Mouse (Mus musculus) testis, adult 10 weeks (tissue): ENCODE results near the gene Ankrd63. TPM values are rescaled to one million over a fixed set of nuclear protein-coding genes. Genes with fewer than 3 reads are reported as not detected.

Experiments used
- polyA plus RNA-seq: library from polyadenylated mRNA; stranded (reverse); fragments of 350-450 nt; fragmentation: Illumina TruSeq; extraction: RNeasy Lipid Tissue Mini Kit (QIAGEN cat#74804); gene quantifications from one replicate; pipeline ENCODE4 v1.2.3, GENCODE M21; 2014; ENCODE audit warnings: low read depth, low replicate concordance

The Ankrd63 gene
- polyA plus RNA-seq, result 0.57 TPM

DNA sequence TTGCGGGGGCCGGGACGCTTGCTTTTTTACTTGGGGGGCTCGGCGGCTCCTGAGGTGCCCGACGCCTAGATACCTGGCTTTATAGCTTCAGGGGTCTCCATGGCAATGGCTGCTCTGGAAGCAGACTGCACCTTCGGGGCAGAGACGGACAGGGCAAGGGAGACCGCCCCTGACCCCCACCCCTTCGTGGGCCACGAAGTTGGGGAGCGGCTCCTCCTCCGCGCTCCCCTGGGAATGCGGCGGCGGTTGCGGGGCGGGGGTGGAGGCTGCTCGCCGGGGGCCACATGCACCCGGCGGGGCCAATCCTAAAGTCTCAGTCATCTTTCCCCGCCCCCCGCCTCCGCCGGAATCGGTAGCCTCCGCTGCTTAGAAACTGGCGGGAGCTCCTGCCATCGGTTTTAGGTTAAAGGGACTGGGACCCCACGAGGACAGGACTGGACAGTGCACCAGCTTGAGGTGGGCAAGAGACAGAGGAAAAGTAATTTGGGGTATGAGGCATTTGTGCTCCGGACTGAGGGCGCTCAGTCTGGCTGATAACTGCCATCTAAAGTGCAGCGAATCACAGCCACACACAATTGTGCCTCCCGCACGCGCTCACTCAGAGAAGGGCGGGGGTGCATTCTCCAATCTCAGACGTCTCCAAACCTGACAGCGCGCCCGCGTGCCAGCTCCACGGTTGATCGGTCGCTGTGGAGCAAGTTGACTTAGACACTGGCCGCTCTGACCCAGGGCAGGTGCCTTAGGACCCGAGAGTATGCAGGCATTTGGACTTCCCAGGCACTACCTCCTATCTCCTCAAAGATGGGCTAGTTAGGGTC is at the start of gene Ankrd63:
Gene Ankrd63, minus strand, starts transcription at position 51 of the 818 bp plus-strand sequence.

DNA sequence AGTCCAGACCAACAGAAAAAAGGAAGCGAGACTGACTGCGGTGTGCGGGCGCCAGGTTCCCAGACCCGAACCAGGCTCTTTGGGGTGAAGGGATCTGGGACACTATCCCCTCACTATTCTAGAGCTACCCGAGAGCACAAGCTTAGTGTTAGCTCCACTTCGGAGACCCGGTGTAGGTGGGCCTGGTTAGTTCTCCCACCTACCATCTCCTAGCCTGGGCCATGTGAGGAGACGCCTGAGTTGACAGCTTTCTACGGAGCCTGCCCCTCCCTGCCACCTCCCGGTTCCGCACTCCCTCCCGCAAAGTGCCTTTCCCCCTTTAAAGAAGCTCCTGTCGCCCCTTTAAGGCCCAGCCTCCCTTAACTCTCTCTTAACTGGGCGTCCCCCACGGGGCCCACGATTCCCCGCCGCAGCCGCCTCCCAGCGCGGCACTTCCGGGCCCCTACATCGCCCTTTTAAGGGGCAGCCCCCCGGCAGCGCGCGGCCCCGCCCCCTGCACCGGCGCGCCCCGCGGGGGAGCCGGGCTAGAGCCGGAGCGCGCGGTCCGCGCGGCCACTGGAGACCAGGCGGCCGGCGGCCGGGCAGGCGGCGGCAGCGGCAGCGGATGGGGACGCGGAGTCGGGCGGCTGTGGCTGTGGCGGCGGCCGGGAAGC is 41.6 kb upstream of the Ankrd63 start, which contains the start of gene Inafm2:
Gene Inafm2, plus strand, starts transcription at position 527 of the 653 bp plus-strand sequence.

DNA sequence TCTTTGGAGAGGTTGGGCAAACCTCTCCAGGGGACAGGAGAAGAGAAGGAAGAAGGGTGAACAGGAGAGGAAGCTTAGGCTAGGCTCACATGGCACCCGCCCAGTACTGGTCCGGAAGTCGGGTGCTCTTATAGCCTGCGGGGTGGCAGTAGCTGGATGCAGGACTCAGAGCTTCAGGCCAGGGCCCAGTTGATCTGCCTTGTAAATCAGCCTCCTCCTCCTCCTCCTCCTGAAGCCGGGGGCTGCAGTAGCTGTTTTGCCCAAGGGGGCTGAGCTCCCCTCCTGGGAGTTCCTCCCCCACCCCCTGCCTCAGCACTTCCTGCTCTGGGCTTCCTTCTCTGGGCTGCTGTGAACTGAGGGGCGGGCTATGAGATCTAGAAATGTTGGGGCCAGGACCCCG is 24.6 kb upstream of the Ankrd63 start, which contains the start of gene Plcb2:
Gene Plcb2, minus strand, starts transcription at position 102 of the 400 bp plus-strand sequence.

DNA sequence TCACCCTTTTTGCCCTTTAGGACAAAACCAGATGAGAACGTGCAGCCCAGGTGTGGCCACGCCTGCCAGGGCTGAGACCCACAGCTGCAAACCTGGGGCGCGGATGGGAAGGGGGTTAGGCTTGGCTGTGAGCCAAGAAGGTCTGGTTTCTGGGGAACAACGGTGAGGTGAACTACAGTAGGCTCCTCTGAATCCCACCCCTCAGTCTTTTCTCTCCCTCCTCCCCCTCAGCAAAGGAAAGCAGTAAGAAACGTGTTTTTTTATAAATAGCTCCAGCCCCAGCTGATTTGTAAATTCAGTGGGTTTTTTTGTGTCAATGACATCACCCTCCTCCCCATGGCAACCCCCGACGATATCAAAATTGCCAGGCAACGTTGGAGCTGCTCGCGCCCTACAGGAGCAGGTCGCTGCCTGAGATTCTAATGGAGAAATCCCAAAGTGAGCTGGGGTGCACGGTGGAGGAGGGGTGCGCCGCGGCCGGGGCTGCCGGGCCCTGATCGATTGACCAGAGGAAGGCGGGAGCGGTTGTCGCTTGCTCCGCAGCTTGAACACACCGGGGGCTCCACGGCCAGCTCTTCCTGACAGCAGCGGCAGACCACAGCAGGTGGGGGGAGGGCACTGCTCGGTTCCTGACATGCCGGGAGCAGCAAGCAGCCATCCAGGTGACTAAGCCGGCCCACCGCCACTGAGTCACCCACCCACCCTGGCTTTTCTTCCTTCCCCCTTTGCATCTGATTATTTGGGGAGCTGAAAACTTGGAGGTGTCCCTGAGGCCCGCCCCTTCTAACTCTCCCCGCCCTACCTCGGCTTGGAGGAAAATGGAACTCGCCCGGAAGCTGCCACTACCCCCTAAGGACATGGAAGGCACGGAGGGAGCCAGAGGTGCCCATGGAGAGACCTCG is 40.6 kb downstream of the Ankrd63 start, which contains the start of gene Pak6:
Gene Pak6, plus strand, starts transcription at position 402 of the 902 bp plus-strand sequence.

Other genes starting within 250 kb of the Ankrd63 start
- 244 TPM for gene Srp14, start 224.3 kb downstream of the Ankrd63 start, polyA plus RNA-seq
- gene Bmf, start 154.3 kb downstream of the Ankrd63 start, polyA plus RNA-seq, result 0.32 TPM
- gene Bub1b, start 105.8 kb downstream of the Ankrd63 start, polyA plus RNA-seq, result 41.9 TPM
- 0.71 TPM for gene Pak6, start 40.7 kb downstream of the Ankrd63 start, polyA plus RNA-seq
- gene Plcb2, start 24.5 kb upstream of the Ankrd63 start, polyA plus RNA-seq, result 3.0 TPM
- 27.8 TPM for gene Inafm2, start 41.8 kb upstream of the Ankrd63 start, polyA plus RNA-seq
- 0.39 TPM for gene Ccdc9b, start 58.7 kb upstream of the Ankrd63 start, polyA plus RNA-seq
- gene Phgr1, start 68.8 kb upstream of the Ankrd63 start, polyA plus RNA-seq, result not detected
- 0.13 TPM for gene Disp2, start 75.8 kb upstream of the Ankrd63 start, polyA plus RNA-seq
- gene Knstrn, start 110.0 kb upstream of the Ankrd63 start, polyA plus RNA-seq, result 186 TPM
- 17.3 TPM for gene Ivd, start 158.0 kb upstream of the Ankrd63 start, polyA plus RNA-seq
- gene Bahd1, start 196.4 kb upstream of the Ankrd63 start, polyA plus RNA-seq, result 3.1 TPM
- gene Chst14, start 222.5 kb upstream of the Ankrd63 start, polyA plus RNA-seq, result 0.49 TPM